Mouse (Mus musculus): Measurements from ENCODE around the gene Kat14.

- no peak for TF ChIP-seq POLR2A (IDR thresholded peaks at IDR 0.05; ENCODE audit: control insufficient read depth, extremely low read depth, insufficient read depth, low read length, poor library complexity)
- no peak for TF ChIP-seq CTCF (IDR thresholded peaks at IDR 0.05; ENCODE audit: borderline replicate concordance, control insufficient read depth, extremely low read depth, insufficient read depth, low read length, poor library complexity)
Measured at GRCm38 (mm10) chr2:144429171-144429570, 60.4 kb downstream of the Kat14 start.

All from thymus, adult 2 months (tissue).